Mouse (Mus musculus): ENCODE measurements around the gene Scn2b. TPM values are rescaled to one million over a fixed set of nuclear protein-coding genes. Genes with fewer than 3 reads are reported as not detected.

The Scn2b gene
- polyA plus RNA-seq, 1 experiment, result not detected

DNA sequence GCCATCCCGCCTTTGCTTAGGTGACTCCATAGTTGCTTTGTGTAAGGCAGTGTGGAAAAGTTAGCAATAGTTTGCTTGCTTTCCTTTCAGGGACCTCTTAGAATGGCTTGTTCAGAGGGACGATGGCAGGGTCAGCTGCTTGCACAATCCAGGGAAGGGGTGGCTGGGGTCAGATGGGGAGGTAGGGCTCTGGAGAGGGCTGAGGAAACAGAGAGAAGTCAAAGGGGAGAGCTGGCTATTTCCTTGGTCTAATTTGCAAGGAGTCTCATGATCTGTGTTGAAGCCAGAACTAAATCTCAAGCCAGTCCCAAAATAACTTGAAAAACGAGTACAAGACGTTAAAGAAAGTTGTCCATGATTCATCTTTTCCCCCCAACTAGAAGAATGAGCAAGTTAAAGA is 24.9 kb upstream of the Scn2b start:
- Histone ChIP-seq H3K4me3 (ENCODE audit: insufficient read depth, low read depth, low read length) (no peak overlapping the region), H3K4me1 (ENCODE audit: control insufficient read depth, insufficient read depth, low read length) (no peaks in the 10 kb centered on the region), H3K27ac (ENCODE audit: insufficient read depth, low read depth, low read length) (no peak overlapping the region)
- TF ChIP-seq CTCF (IDR thresholded peaks at IDR 0.05; ENCODE audit: insufficient read depth, low read depth, low read length), result no peak
- no peak for TF ChIP-seq POLR2A (IDR thresholded peaks at IDR 0.05; ENCODE audit: insufficient read depth, low read depth, low read length)
- 50% methylated on average over 4 of the region's 4 CpGs for WGBS

DNA sequence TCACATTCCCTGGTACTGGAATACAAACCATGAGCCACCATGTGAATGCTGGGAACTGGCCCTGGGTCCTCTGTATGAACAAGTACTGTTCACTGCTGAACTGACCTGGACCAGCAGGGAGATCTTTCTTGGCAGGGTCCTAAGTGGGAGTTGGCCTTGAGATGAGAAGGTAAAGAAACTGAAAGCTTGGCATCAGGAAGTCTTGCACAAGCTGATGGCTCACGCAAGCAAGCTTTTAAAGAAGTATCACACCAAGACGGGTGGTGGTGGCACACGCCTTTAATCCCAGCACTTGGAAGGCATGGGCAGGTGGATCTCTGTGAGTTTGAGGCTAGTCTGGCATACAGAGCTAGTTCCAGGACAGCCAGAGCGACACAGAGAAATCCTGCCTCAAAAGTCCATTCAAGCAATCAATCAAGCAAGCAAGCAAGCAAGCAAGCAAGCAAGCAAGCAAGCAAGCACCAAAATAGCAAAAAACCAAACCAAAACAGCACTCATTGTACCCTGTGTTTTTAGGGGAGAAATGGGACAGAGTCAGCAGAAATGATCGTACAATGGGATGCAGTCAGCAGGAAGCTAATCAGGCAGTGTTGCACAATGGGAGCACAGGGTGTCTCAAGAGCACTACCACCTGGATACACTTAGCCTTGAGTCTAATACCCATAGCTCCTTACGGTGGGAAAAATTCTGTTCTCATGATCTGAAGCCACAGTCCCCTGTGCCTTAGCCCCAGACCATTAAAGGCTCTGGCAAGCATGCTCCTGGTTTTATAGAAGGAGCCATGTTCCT is 22.2 kb upstream of the Scn2b start:
- TF ChIP-seq CTCF (IDR thresholded peaks at IDR 0.05; ENCODE audit: insufficient read depth, low read depth, low read length) (no peak), POLR2A (IDR thresholded peaks at IDR 0.05; ENCODE audit: insufficient read depth, low read depth, low read length) (no peak)
- WGBS, result 65% methylated on average over 6 of the region's 6 CpGs
- no peak overlapping the region for H3K4me3 ChIP-seq (ENCODE audit: insufficient read depth, low read depth, low read length)
- no peaks in the 10 kb centered on the region for H3K4me1 ChIP-seq (ENCODE audit: control insufficient read depth, insufficient read depth, low read length)
- no peak overlapping the region for H3K27ac ChIP-seq (ENCODE audit: insufficient read depth, low read depth, low read length)

DNA sequence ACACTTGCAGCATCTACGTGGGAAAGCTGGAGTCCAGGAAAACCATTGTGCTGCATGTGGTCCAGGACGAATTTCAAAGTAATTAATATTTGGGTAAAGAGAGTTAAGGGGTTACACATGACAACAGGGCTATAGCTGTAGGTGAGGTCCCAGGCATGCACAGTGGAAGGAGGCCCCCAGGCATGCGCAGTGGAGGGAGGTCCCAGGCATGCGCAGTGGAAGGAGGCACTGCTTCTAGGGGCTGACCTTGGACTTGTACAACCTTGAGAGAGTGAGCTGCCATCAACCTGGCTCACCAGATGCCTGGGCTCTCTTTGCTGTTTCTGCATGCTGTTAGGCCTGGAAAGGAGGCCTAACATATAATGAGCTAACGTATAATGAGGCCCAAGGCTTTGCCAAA is 19.7 kb upstream of the Scn2b start:
- Histone ChIP-seq H3K4me1 (ENCODE audit: control insufficient read depth, insufficient read depth, low read length) (no peaks in the 10 kb centered on the region), H3K4me3 (ENCODE audit: insufficient read depth, low read depth, low read length) (no peak overlapping the region), H3K27ac (ENCODE audit: insufficient read depth, low read depth, low read length) (no peak overlapping the region)
- TF ChIP-seq CTCF (IDR thresholded peaks at IDR 0.05; ENCODE audit: insufficient read depth, low read depth, low read length) (no peak), POLR2A (IDR thresholded peaks at IDR 0.05; ENCODE audit: insufficient read depth, low read depth, low read length) (no peak)
- WGBS, result 86% methylated on average over 5 of the region's 5 CpGs

DNA sequence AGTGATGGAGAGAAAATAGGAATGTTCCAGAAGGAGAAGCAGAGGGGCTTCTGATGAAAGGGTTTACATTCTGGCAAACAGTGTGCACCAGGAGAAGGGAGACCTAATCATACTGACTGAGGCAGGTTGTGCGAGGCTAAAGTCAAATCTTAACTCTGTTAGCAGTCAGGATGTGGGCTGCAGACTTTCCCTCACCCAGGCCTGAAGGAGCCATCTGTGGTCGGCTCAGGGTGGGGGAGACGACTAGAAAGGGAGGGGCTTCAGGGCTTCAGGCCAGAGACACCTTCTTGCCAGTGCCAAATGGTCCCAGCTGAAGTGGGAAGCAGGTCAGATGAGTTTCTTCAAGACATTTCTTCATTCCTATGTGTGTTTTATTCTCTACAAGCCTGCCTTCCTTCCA is 19.2 kb upstream of the Scn2b start:
- H3K4me1 ChIP-seq (ENCODE audit: control insufficient read depth, insufficient read depth, low read length), result no peaks in the 10 kb centered on the region
- 62% methylated on average over 3 of the region's 3 CpGs for WGBS
- no peak overlapping the region for H3K4me3 ChIP-seq (ENCODE audit: insufficient read depth, low read depth, low read length)
- TF ChIP-seq CTCF (IDR thresholded peaks at IDR 0.05; ENCODE audit: insufficient read depth, low read depth, low read length), result no peak
- TF ChIP-seq POLR2A (IDR thresholded peaks at IDR 0.05; ENCODE audit: insufficient read depth, low read depth, low read length), result no peak
- H3K27ac ChIP-seq (ENCODE audit: insufficient read depth, low read depth, low read length), result no peak overlapping the region

DNA sequence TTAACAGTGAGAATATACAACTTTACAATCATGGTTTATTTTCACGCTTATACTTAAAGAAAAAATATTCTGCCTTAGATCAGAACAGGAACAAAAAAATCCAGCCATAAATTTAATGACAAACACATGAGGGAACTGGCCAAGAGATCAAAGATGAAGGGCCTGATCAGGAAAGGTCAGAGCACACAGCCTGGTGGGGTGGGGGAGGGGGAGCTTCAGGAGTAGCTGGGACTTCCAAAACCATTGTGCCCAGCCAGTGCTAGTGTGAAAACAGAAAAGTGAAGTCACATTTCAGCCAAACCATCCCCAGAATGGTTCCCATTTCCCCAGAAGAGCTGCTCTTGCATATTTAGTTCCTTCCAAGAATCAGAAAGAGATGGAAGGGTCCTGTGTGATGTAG is 15.1 kb upstream of the Scn2b start:
- no peak for TF ChIP-seq POLR2A (IDR thresholded peaks at IDR 0.05; ENCODE audit: insufficient read depth, low read depth, low read length)
- TF ChIP-seq CTCF (IDR thresholded peaks at IDR 0.05; ENCODE audit: insufficient read depth, low read depth, low read length), result no peak
- 93% methylated on average over 1 of the region's 1 CpGs for WGBS
- H3K27ac ChIP-seq (ENCODE audit: insufficient read depth, low read depth, low read length), result no peak overlapping the region
- no peak overlapping the region for H3K4me3 ChIP-seq (ENCODE audit: insufficient read depth, low read depth, low read length)
- H3K4me1 ChIP-seq (ENCODE audit: control insufficient read depth, insufficient read depth, low read length), result no peaks in the 10 kb centered on the region

DNA sequence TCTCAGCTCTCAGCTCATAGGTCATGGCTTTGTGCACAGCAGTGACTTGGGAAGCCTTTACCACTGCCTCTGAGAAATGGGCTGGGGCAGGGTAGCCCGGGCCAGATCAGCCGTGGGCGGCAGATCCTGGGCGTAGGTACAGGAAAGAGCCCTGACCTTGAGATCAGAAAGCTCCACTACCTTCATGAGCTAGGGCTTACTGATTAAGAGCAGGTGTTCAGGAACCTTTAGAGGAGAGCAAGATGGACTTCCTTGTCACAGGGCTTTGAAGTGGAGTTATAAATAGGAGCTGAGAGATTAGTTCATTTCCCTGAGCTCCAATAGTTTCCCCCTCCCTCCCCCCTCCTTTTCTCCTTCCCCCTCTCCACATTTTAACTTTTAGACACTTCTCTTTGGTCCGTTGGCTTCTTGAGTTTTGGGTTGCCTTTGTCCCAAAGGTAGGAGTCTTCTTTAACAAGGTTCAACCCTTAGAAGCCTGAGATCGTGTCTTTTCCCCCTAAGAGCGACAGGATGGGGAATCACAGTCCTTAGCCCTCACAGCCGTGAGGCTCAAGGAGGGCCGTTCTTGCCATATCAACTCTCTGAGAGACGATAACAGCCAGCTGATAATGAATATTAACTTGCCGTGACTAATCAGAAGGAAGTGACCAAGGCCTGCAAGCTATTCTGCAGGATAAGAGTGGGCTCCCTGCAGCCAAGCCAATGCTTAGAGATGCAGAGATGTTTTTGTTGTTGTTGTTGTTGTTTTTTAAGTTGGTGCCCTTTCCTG is 14.2 kb upstream of the Scn2b start:
- Histone ChIP-seq H3K4me1 (ENCODE audit: control insufficient read depth, insufficient read depth, low read length) (no peaks in the 10 kb centered on the region), H3K27ac (ENCODE audit: insufficient read depth, low read depth, low read length) (no peak overlapping the region), H3K4me3 (ENCODE audit: insufficient read depth, low read depth, low read length) (no peak overlapping the region)
- 87% methylated on average over 11 of the region's 11 CpGs for WGBS
- TF ChIP-seq CTCF (IDR thresholded peaks at IDR 0.05; ENCODE audit: insufficient read depth, low read depth, low read length) (no peak), POLR2A (IDR thresholded peaks at IDR 0.05; ENCODE audit: insufficient read depth, low read depth, low read length) (no peak)

DNA sequence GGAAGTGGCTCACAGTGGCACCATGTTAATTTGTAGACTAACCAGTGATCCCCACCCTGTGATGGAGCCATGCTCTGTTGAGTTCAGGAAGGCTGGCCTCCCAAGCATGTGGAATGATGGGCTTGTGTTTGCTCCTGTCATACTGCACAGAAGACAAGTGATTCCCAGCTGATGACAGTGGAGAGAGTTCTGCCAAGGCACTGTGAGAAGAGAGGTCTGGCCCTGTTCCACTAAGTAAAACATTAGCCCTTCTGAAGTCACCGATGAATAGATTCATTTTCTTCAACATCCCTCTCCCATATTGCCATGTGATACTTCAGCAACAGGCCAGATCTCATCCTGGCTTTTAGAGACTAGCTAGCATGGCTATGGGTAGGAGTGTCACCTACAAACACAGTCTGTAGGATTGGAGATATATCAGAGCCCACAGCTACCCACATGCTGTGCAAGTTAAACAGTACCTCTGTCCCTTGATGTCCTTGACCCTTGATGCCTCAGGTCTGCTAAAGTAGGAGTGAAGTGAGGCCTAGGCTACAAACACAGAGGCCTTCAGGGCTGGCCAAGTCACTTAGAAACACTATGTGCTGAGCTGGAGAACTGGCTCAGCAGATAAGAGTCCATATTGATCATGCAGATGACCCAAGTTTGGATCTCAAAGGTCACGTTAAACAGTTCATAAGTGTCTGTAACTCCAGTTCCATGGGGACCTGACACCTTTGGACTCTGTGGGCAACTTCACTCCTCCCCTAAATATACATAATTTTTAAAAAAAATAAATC is 11.8 kb upstream of the Scn2b start:
- TF ChIP-seq POLR2A (IDR thresholded peaks at IDR 0.05; ENCODE audit: insufficient read depth, low read depth, low read length) (no peak), CTCF (IDR thresholded peaks at IDR 0.05; ENCODE audit: insufficient read depth, low read depth, low read length) (no peak)
- no peak overlapping the region for H3K27ac ChIP-seq (ENCODE audit: insufficient read depth, low read depth, low read length)
- 95% methylated on average over 2 of the region's 2 CpGs for WGBS
- H3K4me3 ChIP-seq (ENCODE audit: insufficient read depth, low read depth, low read length), result no peak overlapping the region
- no peaks in the 10 kb centered on the region for H3K4me1 ChIP-seq (ENCODE audit: control insufficient read depth, insufficient read depth, low read length)

DNA sequence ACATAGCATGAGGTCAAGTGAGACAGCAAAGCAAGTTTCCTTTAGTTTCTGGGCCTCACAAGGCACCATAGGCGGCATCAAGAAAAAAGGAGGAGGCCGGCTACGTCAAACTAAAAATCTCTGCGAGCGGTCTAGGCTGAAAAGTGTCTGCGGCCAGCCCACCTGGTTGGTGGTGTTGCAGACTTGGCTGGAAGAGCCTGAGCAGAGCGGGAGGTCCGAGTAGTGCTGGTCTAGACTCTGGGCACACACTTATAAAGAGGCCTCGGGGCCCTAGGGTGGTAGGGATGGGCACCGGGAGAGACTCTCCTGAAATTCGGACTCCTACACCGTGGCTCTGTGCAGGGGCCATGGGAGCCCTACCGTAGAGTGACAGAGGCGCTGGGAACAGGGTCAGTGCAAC is 1.9 kb upstream of the Scn2b start:
- no peak for TF ChIP-seq CTCF (IDR thresholded peaks at IDR 0.05; ENCODE audit: insufficient read depth, low read depth, low read length)
- TF ChIP-seq POLR2A (IDR thresholded peaks at IDR 0.05; ENCODE audit: insufficient read depth, low read depth, low read length), result no peak
- 9% methylated on average over 14 of the region's 14 CpGs for WGBS
- no peak overlapping the region for H3K27ac ChIP-seq (ENCODE audit: insufficient read depth, low read depth, low read length)
- peaks cover 9% of the 10 kb centered on the region; the same call in 1 of the 2 replicates for H3K4me1 ChIP-seq (ENCODE audit: control insufficient read depth, insufficient read depth, low read length)
- peak overlapping the region; percentile 35 for H3K4me3 ChIP-seq (ENCODE audit: insufficient read depth, low read depth, low read length)
